Mouse (Mus musculus) layer of hippocampus, adult 9-11 months (tissue): ENCODE measurements around the gene Egflam.

Experiments used
- DNase-seq: peaks from one replicate; pipeline ENCODE4 v3.0.0; 2022

The Egflam gene

DNA sequence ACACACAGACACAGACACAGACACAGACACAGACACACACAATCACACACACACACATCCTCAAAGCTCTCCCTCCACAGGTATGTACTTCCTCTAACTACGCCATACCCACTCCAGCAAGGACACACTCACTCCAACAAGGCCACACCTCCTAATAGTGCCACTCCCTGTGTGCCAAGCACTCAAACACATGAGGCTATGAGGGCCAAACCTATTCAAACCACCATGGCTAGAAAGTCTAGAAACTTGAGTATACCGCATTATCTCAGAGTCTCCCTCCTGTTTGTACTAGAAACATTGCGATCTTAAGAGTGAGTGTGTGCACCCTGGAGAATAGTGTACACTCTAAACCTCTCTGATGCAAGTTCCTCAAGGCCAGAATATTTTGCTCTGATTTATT lies 182.3 kb downstream of the Egflam start:
- DNase-seq: no peak

GRCm38 (mm10) chr15:7213683-7214082 lies 184.5 kb downstream of the Egflam start:
- DNase-seq: no peak

DNA sequence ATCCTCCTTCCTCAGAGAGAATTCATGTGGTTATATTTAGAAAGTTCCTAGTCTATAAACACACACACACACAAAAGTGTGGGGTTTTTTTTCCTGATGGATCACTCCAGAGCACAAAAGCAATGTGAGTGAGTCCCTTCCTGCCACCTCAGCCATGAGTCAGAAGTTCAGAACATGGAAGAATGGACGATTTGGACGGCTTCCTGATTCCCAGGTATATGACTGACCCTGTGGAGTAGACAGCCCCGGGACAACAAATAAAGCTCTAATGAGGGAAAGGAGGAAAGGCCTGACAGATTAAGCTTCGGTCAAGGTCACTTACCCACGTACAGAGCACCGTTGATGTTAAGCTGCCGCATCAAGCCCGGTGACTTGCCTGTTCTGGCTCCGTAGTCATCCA lies 190.0 kb downstream of the Egflam start:
- DNase-seq: no peak

GRCm38 (mm10) chr15:7207292-7207691 lies 190.9 kb downstream of the Egflam start:
- DNase-seq: no peak

GRCm38 (mm10) chr15:7206110-7206509 lies 192.1 kb downstream of the Egflam start:
- no peak for DNase-seq

DNA sequence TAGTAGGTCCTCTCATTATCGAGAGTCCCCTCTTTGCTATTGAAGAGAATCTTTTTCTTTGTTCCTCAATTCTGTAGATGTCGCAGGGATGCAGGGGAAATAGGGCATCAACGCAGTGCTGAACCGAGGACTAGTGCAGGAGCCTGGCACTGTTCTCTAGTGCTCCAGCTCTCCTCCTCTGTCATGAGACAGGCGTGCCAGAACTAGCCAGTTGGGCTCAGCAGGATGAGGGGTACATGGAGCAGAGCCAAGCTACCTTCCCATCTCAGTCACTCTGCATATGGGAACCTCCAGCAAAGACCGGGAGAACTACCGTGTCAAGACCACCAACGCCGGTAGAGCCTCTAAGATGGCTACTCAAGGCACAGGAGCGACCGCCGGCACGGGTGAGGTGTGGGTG lies 193.3 kb downstream of the Egflam start:
- DNase-seq: no peak

- no peak for DNase-seq
Observed at GRCm38 (mm10) chr15:7203606-7204330, 194.4 kb downstream of the Egflam start.

- no peak for DNase-seq
Observed at GRCm38 (mm10) chr15:7202981-7203380, 195.2 kb downstream of the Egflam start.

GRCm38 (mm10) chr15:7201421-7202380 lies 196.5 kb downstream of the Egflam start:
- no peak for DNase-seq

GRCm38 (mm10) chr15:7200286-7200685 lies 197.9 kb downstream of the Egflam start:
- no peak for DNase-seq

DNA sequence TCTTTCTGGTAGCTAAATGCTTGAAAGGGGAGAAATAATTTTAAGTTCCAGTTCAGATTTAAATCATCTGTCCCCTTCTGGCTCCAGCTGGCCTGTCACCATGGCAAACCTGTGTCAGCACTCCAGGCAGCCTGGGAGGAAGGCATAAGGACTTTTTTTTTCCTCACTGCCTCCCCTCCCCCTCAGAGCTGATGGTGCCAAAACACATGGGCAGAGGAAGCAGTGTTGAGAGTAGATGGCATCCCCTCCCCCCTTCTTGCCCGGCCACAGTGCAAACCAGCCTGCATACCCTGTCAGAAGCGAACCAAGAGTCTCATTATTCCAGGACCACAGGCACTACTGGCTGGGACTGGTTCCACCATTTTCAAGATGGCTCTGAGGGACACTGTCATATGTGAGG lies 199.4 kb downstream of the Egflam start:
- DNase-seq: peak; percentile 69

DNA sequence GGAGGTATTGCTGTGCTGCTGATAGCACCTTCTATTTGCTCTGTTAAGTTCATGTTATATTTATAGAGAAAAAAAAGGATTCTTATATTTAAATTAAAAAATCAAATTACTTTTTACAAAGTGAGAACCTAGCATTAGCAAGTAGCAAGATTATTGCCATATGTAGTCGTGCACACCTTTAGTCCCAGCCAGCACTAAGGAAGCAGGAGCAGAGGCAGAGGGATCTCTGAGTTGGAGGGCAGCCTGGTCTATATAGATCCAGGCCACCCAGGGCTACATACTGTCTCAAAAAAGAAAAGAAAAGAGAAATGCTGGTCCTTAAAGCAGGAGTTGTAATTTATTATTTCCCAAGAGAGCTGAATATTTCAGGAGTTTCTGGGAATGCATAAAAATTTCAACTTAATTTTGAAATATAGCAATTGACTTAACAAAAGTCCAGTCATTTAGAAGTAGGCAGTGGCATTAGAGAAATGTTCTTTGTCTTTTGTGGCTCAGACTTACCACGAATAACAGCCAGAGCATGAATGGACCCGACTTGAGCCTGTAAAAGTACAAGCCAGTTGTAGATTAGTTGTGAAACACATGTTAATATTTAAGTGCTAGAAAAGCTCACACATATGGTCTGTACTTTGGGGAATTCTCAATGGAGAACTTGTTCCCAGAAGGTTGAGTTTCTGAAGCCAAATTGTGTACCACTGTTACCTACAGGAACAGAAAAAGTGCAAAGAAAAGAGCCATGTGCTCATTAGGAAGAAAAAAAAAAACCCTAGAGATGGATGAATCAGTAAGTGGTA lies 200.3 kb downstream of the Egflam start:
- DNase-seq: no peak

GRCm38 (mm10) chr15:7194748-7195221 lies 203.4 kb downstream of the Egflam start:
- DNase-seq: peak; percentile 42

DNA sequence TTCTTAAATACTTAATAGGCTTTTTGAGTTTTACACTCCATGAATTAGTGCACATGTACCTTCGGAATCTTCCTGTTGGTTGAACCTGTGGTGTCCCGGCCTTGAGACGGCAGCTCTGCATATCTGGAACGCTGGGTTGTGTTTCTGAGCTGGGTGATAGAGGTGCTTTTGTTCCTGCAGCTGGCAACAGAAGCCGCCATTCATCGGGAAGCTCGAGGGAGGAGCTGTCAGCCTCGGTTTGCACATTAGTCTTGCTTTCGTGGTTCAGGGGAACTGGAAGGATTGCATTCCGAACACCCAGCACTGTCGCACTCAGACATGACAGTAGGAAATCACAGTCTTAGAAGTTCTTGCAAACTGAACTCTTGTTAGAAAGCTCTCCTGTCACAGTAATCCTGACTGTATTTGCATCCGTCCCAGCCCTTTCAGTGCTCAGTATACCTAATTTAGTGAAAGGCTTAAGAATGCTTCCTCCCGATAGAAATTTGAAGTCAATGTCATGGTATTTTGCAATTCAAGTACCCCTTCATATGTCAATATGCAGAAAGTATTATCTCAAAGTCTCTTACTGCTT lies 204.0 kb downstream of the Egflam start:
- DNase-seq: peak; percentile 66

GRCm38 (mm10) chr15:7192582-7192981 lies 205.6 kb downstream of the Egflam start:
- DNase-seq: no peak

GRCm38 (mm10) chr15:7191074-7191473 lies 207.1 kb downstream of the Egflam start:
- no peak for DNase-seq

DNA sequence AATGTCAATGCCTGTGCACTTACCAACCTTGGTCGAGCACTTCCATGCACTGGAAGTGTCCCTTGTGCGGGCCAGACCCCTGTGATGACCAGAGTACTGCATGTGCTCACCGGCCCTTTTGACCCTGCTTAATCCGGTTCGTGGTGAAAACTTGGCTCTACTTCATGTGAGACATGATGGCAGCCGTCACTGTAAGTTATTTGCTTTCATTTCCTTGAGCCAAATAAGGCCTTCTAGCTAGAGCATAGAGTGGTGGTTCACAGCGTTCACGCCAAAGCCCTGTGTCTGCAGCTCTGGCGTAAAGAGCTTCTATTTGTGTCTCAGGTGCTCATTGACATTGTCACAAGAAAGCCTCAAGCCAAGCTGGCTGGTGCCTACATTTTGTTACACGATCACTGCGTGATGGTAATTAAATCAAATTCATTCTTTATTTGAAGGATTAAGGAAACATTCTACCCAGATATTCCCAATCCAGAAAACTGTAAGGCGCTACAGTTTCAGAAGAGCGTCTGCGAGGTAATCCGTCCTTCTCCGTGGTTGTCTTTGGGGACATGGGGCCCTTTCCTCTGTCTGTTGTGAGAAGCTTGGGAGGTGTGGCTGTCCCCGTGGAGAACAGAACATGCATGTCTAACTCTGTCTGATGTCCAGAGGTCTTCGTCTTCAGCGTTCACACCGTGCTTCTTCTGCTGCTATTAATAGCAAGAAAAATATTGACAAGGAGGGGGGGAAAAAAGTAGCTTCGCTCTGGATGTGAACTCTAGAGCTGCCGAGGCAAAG lies 208.3 kb downstream of the Egflam start:
- no peak for DNase-seq

DNA sequence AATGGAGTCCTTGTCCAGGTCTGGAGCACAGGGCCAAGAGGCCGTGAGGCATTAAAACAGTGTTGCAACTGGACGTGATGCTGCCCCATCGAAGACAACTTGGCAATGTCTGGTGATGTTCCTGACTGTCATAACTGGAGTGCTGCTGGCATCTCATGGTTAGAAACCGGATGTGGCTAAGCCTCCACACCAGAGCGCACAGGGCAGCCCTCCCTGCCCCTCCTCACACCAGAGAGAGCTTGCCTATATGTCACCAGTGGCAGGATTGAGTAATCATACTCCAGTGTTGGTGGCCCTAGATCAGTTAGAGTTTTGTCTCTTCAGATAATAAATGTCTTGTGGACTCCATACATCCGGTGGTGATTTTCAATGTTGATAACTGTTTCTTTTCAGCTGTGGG lies 210.5 kb downstream of the Egflam start:
- DNase-seq: no peak

- DNase-seq: peak; percentile 43
Observed at GRCm38 (mm10) chr15:7180576-7180975, 217.6 kb downstream of the Egflam start.

DNA sequence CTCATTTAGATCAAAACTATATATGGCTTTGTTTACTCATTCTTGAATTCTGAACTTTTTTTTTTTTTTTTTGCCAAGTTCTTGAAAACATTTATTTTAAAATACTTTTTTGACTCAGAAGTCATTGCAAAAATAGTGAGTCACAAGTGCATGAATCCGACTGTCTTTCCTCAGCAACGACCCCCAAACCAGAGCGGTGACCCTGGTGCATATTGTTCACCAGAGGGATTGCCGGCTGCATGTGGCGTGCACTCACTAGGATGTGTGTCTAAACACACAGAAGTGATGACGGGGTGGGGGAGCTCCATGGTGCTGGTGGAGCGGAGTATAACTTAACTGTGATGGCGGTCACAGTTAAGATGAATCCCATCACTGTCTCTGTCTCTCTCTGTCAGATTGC lies 224.4 kb downstream of the Egflam start:
- no peak for DNase-seq

- DNase-seq: no peak
Observed at GRCm38 (mm10) chr15:7173346-7173745, 224.8 kb downstream of the Egflam start.

DNA sequence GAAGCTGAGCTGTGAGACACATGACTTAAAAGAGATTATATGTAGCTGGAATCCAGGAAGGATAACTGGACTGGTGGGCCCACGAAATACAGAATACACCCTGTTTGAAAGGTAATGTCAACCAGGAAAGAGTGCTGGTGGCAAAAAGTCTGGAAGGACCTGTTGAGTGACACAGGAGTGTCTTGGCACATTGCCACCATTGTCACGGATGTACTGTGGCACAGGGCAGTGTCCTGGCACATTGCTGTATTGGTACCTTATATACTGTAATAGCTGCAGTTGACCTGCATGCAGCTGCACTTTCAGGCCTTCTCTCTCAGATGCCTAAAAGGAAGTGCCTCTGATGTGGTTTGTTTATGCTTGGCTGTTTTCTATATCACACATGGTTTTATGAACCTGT lies 225.3 kb downstream of the Egflam start:
- DNase-seq: no peak
